Mouse (Mus musculus) lung, adult 2 months (tissue): Measurements from ENCODE around the gene Ppm1h.

Experiments used
- CTCF ChIP-seq: fragments of 200-500 bp; IDR thresholded peaks from 2 replicates; pipeline ENCODE4 v1.5.1; 2011; ENCODE audit warnings: mild to moderate bottlenecking, low read length, control low read depth; ENCODE audit not compliant: insufficient read depth
- POLR2A ChIP-seq: fragments of 200-500 bp; IDR thresholded peaks from 2 replicates; pipeline ENCODE4 v1.6.1; 2011; ENCODE audit warnings: low read depth, mild to moderate bottlenecking, control low read depth, low read length, borderline replicate concordance; ENCODE audit errors: extremely low read depth

DNA sequence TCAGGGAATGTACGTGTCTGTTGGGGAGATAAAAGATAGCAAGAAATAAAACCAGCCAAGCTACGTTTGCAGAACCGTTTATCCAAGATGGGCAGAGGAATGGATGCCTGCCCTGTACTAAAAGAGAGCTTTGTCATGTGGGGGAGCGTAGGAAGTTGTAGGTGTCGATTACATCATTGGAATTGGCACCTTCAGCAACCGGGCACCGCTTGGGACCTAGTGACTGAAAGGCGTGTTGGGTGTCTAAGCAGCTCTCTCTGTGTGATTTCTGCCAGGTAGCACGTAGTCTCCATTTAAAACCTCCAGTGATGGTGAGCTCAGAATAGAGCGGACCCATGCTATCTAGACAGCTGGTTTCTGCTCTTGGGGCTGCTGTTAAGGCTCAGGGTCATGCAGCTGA lies 60.0 kb downstream of the Ppm1h start:
- no peak for TF ChIP-seq CTCF
- TF ChIP-seq POLR2A, result no peak
